Mouse (Mus musculus): ENCODE results near the gene Yipf4. TPM values are rescaled to one million over a fixed set of nuclear protein-coding genes. Genes with fewer than 3 reads are reported as not detected.
"Not testable (repeated sequence)": the region's sequence is repeated elsewhere in the genome, so short reads cannot be mapped to it uniquely, and the experiment has no call there.

Gene Yipf4
- 115 and 123 TPM in 2 replicates for total RNA-seq (2021)
- long read RNA-seq, experiment 1, transcript Yipf4-201 (6 exons, 2,133 nt) = major isoform, 117 of 120 reads
- long read RNA-seq, experiment 1, partial matches to known transcripts = 1 of 120 reads
- long read RNA-seq, experiment 1, other reads (novel, unspliced or antisense) = 1 of 120 reads
- long read RNA-seq, experiment 2, transcript Yipf4-201 (6 exons, 2,133 nt) = major isoform, 82 of 85 reads
- long read RNA-seq, experiment 2, partial matches to known transcripts = 1 of 85 reads
- long read RNA-seq, experiment 2, other reads (novel, unspliced or antisense) = 1 of 85 reads

- peak; percentile 98 for DNase-seq
These were observed at the start of gene Yipf4 for GRCm38 (mm10) chr17:74489024-74489900. TSS of gene Yipf4 (plus strand) at chr17:74489493.

GRCm38 (mm10) chr17:74440486-74440885 lies 48.8 kb upstream of the Yipf4 start:
- DNase-seq = no peak

- no peak for DNase-seq
These were observed 39.5 kb upstream of the Yipf4 start for GRCm38 (mm10) chr17:74449776-74450175.

GRCm38 (mm10) chr17:74453928-74454327 lies 35.4 kb upstream of the Yipf4 start:
- no peak for DNase-seq

- no peak for DNase-seq
These were observed 34.6 kb upstream of the Yipf4 start for GRCm38 (mm10) chr17:74454660-74455059.

DNA sequence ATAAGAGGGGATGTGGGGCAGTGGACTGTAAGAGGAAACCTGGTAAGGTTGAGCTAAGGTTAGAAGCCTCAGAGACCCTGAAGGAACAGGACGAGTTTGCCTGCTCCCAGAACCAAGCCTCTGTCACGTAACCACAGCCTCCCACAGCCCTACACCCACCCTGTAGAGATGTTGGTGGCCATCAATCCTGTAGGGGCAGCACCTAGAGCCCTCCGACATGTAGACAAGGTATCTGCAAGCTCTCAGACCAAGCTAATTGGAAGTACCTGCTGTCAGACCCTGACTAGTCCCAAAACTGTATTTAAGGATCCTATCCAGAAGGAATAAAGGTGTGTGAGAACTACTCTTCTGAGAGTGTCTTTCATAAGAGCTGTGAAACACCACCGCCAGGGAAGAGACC lies 33.9 kb upstream of the Yipf4 start:
- DNase-seq = no peak

DNA sequence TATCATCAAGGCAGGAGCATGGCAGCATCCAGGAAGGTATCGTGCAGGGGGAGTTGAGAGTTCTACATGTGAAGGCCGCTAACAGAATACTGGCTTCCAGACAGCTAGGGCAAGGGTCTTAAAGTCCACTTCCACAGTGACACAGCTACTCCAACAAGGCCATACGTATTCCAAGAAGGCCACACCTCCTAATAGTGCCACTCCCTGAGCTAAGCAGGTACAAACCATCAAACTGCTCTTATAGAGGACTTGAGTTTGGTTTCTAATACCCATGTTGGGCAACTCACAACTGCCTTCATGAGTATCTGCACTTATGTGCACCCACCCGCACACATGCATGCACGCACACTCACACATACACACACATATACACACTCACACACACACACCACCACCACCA lies 32.5 kb upstream of the Yipf4 start:
- DNase-seq = no peak

GRCm38 (mm10) chr17:74457972-74458677 lies 31.2 kb upstream of the Yipf4 start:
- no peak for DNase-seq

GRCm38 (mm10) chr17:74458711-74459408 lies 30.4 kb upstream of the Yipf4 start, which contains the start of gene Nlrc4:
TSS of gene Nlrc4 (minus strand) at chr17:74459142.
- no peak for DNase-seq

GRCm38 (mm10) chr17:74463510-74463909 lies 25.8 kb upstream of the Yipf4 start:
- no peak for DNase-seq

GRCm38 (mm10) chr17:74467981-74468380 lies 21.3 kb upstream of the Yipf4 start:
- DNase-seq = not testable (repeated sequence)

- DNase-seq = not testable (repeated sequence)
These were observed 19.2 kb upstream of the Yipf4 start for GRCm38 (mm10) chr17:74470133-74470532.

DNA sequence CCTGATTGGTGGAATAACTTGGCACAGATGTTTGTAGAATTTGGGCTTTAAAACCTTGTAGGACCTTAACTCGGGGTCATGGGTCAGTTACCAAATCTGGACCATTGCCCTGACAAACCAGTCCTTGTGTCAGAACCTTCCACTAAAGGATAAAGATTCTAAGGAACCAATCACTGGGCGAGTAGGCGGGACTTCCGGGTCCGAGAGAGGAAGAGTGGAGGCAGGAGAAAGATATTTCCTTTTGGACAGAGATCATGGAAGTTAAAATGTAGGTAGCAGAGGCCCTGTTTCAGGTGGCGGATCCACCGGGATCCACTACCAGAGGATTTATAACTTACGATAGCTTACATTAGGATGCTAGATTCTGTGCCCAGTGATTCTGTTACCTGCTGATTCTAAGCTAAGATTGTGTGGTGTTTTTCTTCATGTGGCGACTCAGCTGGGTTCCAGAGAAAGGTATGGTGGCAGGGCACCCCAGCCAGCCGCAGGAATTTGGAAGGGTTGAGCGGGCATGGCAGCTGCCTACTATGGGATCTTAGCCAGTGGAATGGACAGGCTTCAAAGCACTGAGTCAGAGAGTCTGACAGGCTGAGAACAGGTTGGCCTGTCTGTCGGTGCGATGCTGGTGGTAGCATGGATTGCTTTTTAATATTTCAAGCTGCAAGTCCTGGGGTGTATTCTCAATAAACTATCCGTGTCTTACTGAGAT lies 8.8 kb upstream of the Yipf4 start:
- DNase-seq = no peak

DNA sequence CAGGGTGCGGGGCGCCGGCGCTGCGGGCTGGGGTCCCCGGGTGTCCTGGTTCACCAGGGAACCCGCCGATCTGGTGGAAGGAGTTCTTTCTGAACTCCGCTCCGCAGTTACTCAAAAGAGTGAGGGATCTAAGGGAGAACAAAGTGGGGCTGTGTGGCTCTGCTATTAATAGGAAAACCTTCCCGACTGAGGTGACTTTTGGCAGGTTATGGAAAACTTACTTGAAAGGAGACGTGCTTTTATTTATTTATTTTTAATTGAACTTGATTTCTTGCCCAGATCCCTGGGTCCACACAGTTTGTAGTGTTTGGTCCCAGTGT lies 568 bp downstream of the Yipf4 start:
- no peak for DNase-seq

GRCm38 (mm10) chr17:74491565-74491964 lies 2.3 kb downstream of the Yipf4 start:
- no peak for DNase-seq

DNA sequence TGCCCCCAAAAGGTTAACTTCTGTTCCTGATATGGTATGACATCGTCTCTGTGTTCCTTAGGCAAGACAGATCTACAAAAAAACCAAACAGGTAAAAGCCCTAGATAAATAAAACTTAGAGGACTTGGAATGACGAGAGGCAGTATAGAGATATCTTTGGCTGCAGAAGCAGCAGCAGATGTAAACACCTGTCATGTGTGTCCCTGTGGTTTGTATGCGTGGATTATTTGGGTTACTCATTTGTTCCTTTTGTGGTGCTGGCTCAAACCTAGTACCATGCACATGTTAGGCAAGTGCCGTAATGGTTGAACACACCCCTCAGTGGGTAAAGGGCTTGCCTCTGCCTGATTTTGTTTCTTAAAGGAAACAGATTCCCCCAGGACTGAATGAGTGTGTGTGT lies 10.9 kb downstream of the Yipf4 start:
- DNase-seq = no peak

DNA sequence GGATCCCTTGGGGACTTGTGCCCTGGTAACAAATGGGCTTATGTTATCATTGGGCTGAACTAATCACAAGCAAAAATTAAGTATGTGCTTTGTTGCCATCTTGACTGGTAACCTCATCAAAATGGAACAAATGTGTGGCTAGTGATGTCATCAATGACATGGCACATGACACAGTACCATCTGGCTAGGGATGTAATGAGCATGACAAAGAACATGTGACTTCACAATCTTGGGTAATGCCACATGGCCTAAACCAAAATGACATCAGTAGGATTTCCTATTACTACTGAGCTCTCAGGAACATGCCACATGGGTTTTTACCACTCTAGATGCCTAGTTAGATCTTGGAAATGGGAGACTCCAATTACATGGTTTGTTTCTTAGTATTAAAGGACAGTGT lies 11.8 kb downstream of the Yipf4 start:
- DNase-seq = no peak

DNA sequence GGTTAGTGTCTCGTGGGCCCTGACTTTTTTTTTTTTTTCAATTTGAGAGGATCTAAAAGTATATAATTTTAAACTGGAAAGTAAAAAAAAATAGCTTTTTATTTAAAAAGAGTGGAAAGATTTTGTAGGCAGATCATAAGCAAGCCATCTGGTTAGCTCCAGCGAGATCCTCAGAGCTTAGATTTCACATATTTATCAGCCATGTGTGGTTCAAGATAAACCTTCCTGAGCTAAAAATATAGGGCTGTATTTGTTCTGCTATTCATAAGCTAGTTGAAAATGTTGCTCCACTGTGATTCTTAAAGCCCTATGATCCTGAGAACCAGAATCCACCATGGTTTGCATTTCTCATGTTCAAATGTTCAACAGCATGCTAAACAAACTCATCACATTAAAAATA lies 18.6 kb downstream of the Yipf4 start:
- DNase-seq = no peak

GRCm38 (mm10) chr17:74508600-74508999 lies 19.3 kb downstream of the Yipf4 start:
- no peak for DNase-seq

GRCm38 (mm10) chr17:74512308-74512707 lies 23.0 kb downstream of the Yipf4 start:
- no peak for DNase-seq
